Mouse (Mus musculus) small intestine, adult 2 months (tissue): ENCODE results near the gene Esrrg.

Source experiments
- CTCF ChIP-seq: fragments of 200-500 bp; IDR thresholded peaks from 2 replicates; pipeline ENCODE4 v1.5.1; 2012; ENCODE audit warnings: low read depth, mild to moderate bottlenecking, control low read depth, inconsistent platforms, low read length, moderate library complexity, mixed read lengths; ENCODE audit not compliant: insufficient replicate concordance, insufficient read length; ENCODE audit errors: extremely low read depth
- POLR2A ChIP-seq: fragments of 200-500 bp; IDR thresholded peaks from 2 replicates; pipeline ENCODE4 v1.6.1; 2012; ENCODE audit warnings: low read depth, mild to moderate bottlenecking, control low read depth, inconsistent platforms, low read length, moderate library complexity

GRCm38 (mm10) chr1:187607065-187608047 lies 1.2 kb upstream of the Esrrg start:
- TF ChIP-seq POLR2A (no peak), CTCF (no peak)
